Mouse (Mus musculus): Measurements from ENCODE around the gene Bcl7a. TPM values are rescaled to one million over a fixed set of nuclear protein-coding genes. Genes with fewer than 3 reads are reported as not detected.

Gene Bcl7a
- polyA plus RNA-seq, 1 experiment from 2014 or later, result 42.4 TPM

- H3K9ac ChIP-seq (replicated peaks; ENCODE audit: low read length), result no peak overlapping the region
- DNase-seq (no peak), ATAC-seq (ENCODE audit: low FRiP score, low TSS enrichment) (no peak)
- WGBS, result 96% methylated on average over 4 of the region's 4 CpGs
- no peaks in the 10 kb centered on the region for H3K9me3 ChIP-seq (ENCODE audit: control insufficient read depth, low read length)
- H3K27ac ChIP-seq (replicated peaks; ENCODE audit: low read depth, low read length), result no peak overlapping the region
- no peaks in the 10 kb centered on the region for H3K27me3 ChIP-seq (ENCODE audit: control insufficient read depth, insufficient read depth, low read length)
- H3K36me3 ChIP-seq (ENCODE audit: control insufficient read depth, insufficient read depth, low read length), result peaks cover 4% of the 10 kb centered on the region; the same call in 1 of the 2 replicates
- no peak overlapping the region for H3K4me3 ChIP-seq (replicated peaks; ENCODE audit: low read depth, low read length)
- no peak overlapping the region for H3K4me2 ChIP-seq (ENCODE audit: low read length)
- 0 out of 2 replicates have a peak, but pooled peaks cover 9% of the 10 kb centered on the region for H3K4me1 ChIP-seq (ENCODE audit: control insufficient read depth, insufficient read depth, low read length)
These were observed 68.6 kb downstream of the Bcl7a start for GRCm38 (mm10) chr5:123412193-123412592.

- Histone ChIP-seq H3K27ac (replicated peaks; ENCODE audit: low read depth, low read length) (no peak overlapping the region), H3K36me3 (ENCODE audit: control insufficient read depth, insufficient read depth, low read length) (peaks cover 4% of the 10 kb centered on the region; the same call in 1 of the 2 replicates), H3K9ac (replicated peaks; ENCODE audit: low read length) (no peak overlapping the region), H3K4me3 (replicated peaks; ENCODE audit: low read depth, low read length) (no peak overlapping the region), H3K9me3 (ENCODE audit: control insufficient read depth, low read length) (no peaks in the 10 kb centered on the region), H3K4me1 (ENCODE audit: control insufficient read depth, insufficient read depth, low read length) (0 out of 2 replicates have a peak, but pooled peaks cover 3% of the 10 kb centered on the region), H3K27me3 (ENCODE audit: control insufficient read depth, insufficient read depth, low read length) (no peaks in the 10 kb centered on the region), H3K4me2 (ENCODE audit: low read length) (no peak overlapping the region)
- DNase-seq (no peak), ATAC-seq (ENCODE audit: low FRiP score, low TSS enrichment) (no peak)
- 90% methylated on average over 2 of the region's 2 CpGs for WGBS
These were observed 70.3 kb downstream of the Bcl7a start for GRCm38 (mm10) chr5:123413866-123414363.

GRCm38 (mm10) chr5:123416149-123416548 lies 72.5 kb downstream of the Bcl7a start:
- H3K27me3 ChIP-seq (ENCODE audit: control insufficient read depth, insufficient read depth, low read length), result no peaks in the 10 kb centered on the region
- H3K4me1 ChIP-seq (ENCODE audit: control insufficient read depth, insufficient read depth, low read length), result 0 out of 2 replicates have a peak, but pooled peaks cover 3% of the 10 kb centered on the region
- DNase-seq, result no peak
- no peaks in the 10 kb centered on the region for H3K36me3 ChIP-seq (ENCODE audit: control insufficient read depth, insufficient read depth, low read length)
- 92% methylated on average over 3 of the region's 3 CpGs for WGBS
- no peak overlapping the region for H3K4me2 ChIP-seq (ENCODE audit: low read length)
- no peaks in the 10 kb centered on the region for H3K9me3 ChIP-seq (ENCODE audit: control insufficient read depth, low read length)
- no peak overlapping the region for H3K4me3 ChIP-seq (replicated peaks; ENCODE audit: low read depth, low read length)
- H3K9ac ChIP-seq (replicated peaks; ENCODE audit: low read length), result no peak overlapping the region
- ATAC-seq (ENCODE audit: low FRiP score, low TSS enrichment), result no peak
- H3K27ac ChIP-seq (replicated peaks; ENCODE audit: low read depth, low read length), result no peak overlapping the region

- no peaks in the 10 kb centered on the region for H3K9me3 ChIP-seq (ENCODE audit: control insufficient read depth, low read length)
- H3K27ac ChIP-seq (replicated peaks; ENCODE audit: low read depth, low read length), result no peak overlapping the region
- no peak overlapping the region for H3K4me3 ChIP-seq (replicated peaks; ENCODE audit: low read depth, low read length)
- ATAC-seq (ENCODE audit: low FRiP score, low TSS enrichment) (no peak), DNase-seq (no peak)
- no peaks in the 10 kb centered on the region for H3K27me3 ChIP-seq (ENCODE audit: control insufficient read depth, insufficient read depth, low read length)
- 74% methylated on average over 8 of the region's 8 CpGs for WGBS
- H3K36me3 ChIP-seq (ENCODE audit: control insufficient read depth, insufficient read depth, low read length), result no peaks in the 10 kb centered on the region
- 0 out of 2 replicates have a peak, but pooled peaks cover 3% of the 10 kb centered on the region for H3K4me1 ChIP-seq (ENCODE audit: control insufficient read depth, insufficient read depth, low read length)
- H3K9ac ChIP-seq (replicated peaks; ENCODE audit: low read length), result no peak overlapping the region
- H3K4me2 ChIP-seq (ENCODE audit: low read length), result no peak overlapping the region
These were observed 73.2 kb downstream of the Bcl7a start for GRCm38 (mm10) chr5:123416566-123417518.

- H3K36me3 ChIP-seq (ENCODE audit: control insufficient read depth, insufficient read depth, low read length), result 0 out of 2 replicates have a peak, but pooled peaks cover 2% of the 10 kb centered on the region
- H3K27me3 ChIP-seq (ENCODE audit: control insufficient read depth, insufficient read depth, low read length), result no peaks in the 10 kb centered on the region
- H3K9ac ChIP-seq (replicated peaks; ENCODE audit: low read length), result no peak overlapping the region
- no peaks in the 10 kb centered on the region for H3K4me1 ChIP-seq (ENCODE audit: control insufficient read depth, insufficient read depth, low read length)
- 87% methylated on average over 2 of the region's 2 CpGs for WGBS
- peaks cover 4% of the 10 kb centered on the region; the same call in 1 of the 2 replicates for H3K9me3 ChIP-seq (ENCODE audit: control insufficient read depth, low read length)
- ATAC-seq (ENCODE audit: low FRiP score, low TSS enrichment) (no peak), DNase-seq (no peak)
- H3K4me3 ChIP-seq (replicated peaks; ENCODE audit: low read depth, low read length), result no peak overlapping the region
- H3K4me2 ChIP-seq (ENCODE audit: low read length), result no peak overlapping the region
- no peak overlapping the region for H3K27ac ChIP-seq (replicated peaks; ENCODE audit: low read depth, low read length)
These were observed 80.3 kb downstream of the Bcl7a start for GRCm38 (mm10) chr5:123423885-123424284.

Other genes with a start within 250 kb of the Bcl7a start
- 7.1 and 8.9 TPM in 2 replicates for gene Rhof, start 211.1 kb upstream of the Bcl7a start, polyA plus RNA-seq (2014; fragmentation: Nextera tagmentation; extraction: Ambion mirVana)
- 14.2 and 15.0 TPM in 2 replicates for gene Setd1b, start 201.6 kb upstream of the Bcl7a start, polyA plus RNA-seq (2014; fragmentation: Nextera tagmentation; extraction: Ambion mirVana)
- gene Psmd9, start 174.4 kb upstream of the Bcl7a start, polyA plus RNA-seq (2014; fragmentation: Nextera tagmentation; extraction: Ambion mirVana), result 51.3 and 61.2 TPM in 2 replicates
- gene Hpd, start 161.1 kb upstream of the Bcl7a start, polyA plus RNA-seq (2014; fragmentation: Nextera tagmentation; extraction: Ambion mirVana), result not detected in 2 replicates
- gene Wdr66, start 91.7 kb upstream of the Bcl7a start, polyA plus RNA-seq (2014; fragmentation: Nextera tagmentation; extraction: Ambion mirVana), result 0.46 and 1.2 TPM in 2 replicates
- gene Mlxip, start 51.0 kb downstream of the Bcl7a start, polyA plus RNA-seq (2014; fragmentation: Nextera tagmentation; extraction: Ambion mirVana), result 18.7 and 23.0 TPM in 2 replicates
- gene Lrrc43, start 145.5 kb downstream of the Bcl7a start, polyA plus RNA-seq (2014; fragmentation: Nextera tagmentation; extraction: Ambion mirVana), result 0.20 and 0.41 TPM in 2 replicates
- not detected in 2 replicates for gene Il31, start 145.7 kb downstream of the Bcl7a start, polyA plus RNA-seq (2014; fragmentation: Nextera tagmentation; extraction: Ambion mirVana)
- gene B3gnt4, start 166.6 kb downstream of the Bcl7a start, polyA plus RNA-seq (2014; fragmentation: Nextera tagmentation; extraction: Ambion mirVana), result 1.2 and 1.4 TPM in 2 replicates
- gene Diablo, start 180.3 kb downstream of the Bcl7a start, polyA plus RNA-seq (2014; fragmentation: Nextera tagmentation; extraction: Ambion mirVana), result 101 and 120 TPM in 2 replicates
- gene Gm49027, start 181.7 kb downstream of the Bcl7a start, polyA plus RNA-seq (2014; fragmentation: Nextera tagmentation; extraction: Ambion mirVana), result 1.1 and 1.3 TPM in 2 replicates
- gene Vps33a, start 229.2 kb downstream of the Bcl7a start, polyA plus RNA-seq (2014; fragmentation: Nextera tagmentation; extraction: Ambion mirVana), result 41.9 and 54.9 TPM in 2 replicates